Mouse (Mus musculus) forebrain, embryonic 11.5 days (tissue): ENCODE results near the gene Ctf1. TPM values are rescaled to one million over a fixed set of nuclear protein-coding genes. Genes with fewer than 3 reads are reported as not detected.

Experiments used
- ATAC-seq: fragments of 200-750 bp; cut with Nextera tagmentation; replicated peaks from 2 replicates; pipeline ENCODE4 v1.8.0; 2017; ENCODE audit warnings: moderate TSS enrichment; ENCODE audit not compliant: low FRiP score
- DNase-seq: peaks from one replicate; pipeline ENCODE4 v3.0.0-alpha.2; 2017; ENCODE audit warnings: low spot score
- H3K27ac ChIP-seq: fragments of 300-500 bp; sonication (generic); 2 replicates; pipeline ENCODE4 v1.5.1; 2014; ENCODE audit warnings: low read depth, low read length
- H3K27me3 ChIP-seq: fragments of 300-500 bp; sonication (generic); 2 replicates; pipeline ENCODE4 v1.6.1; 2014; ENCODE audit warnings: mild to moderate bottlenecking, low read length, mixed read lengths; ENCODE audit not compliant: control insufficient read depth, insufficient read depth
- H3K36me3 ChIP-seq: fragments of 300-500 bp; sonication (generic); 2 replicates; pipeline ENCODE4 v1.6.1; 2014; ENCODE audit warnings: mild to moderate bottlenecking, low read length, moderate library complexity, mixed read lengths; ENCODE audit not compliant: control insufficient read depth, insufficient read depth
- H3K4me1 ChIP-seq: fragments of 300-500 bp; sonication (generic); replicated peaks from 2 replicates; pipeline ENCODE4 v1.6.1; 2014; ENCODE audit warnings: low read length, mixed read lengths; ENCODE audit not compliant: control insufficient read depth, insufficient read depth
- H3K4me2 ChIP-seq: fragments of 300-500 bp; sonication (generic); 2 replicates; pipeline ENCODE4 v1.6.1; 2014; ENCODE audit warnings: low read depth, mild to moderate bottlenecking, low read length, moderate library complexity, mixed read lengths; ENCODE audit not compliant: severe bottlenecking
- H3K4me3 ChIP-seq: fragments of 300-500 bp; sonication (generic); 2 replicates; pipeline ENCODE4 v1.5.1; 2014; ENCODE audit warnings: low read depth, low read length
- H3K9ac ChIP-seq: fragments of 300-500 bp; sonication (generic); 2 replicates; pipeline ENCODE4 v1.6.1; 2014; ENCODE audit warnings: low read length
- H3K9me3 ChIP-seq: fragments of 300-500 bp; sonication (generic); 2 replicates; pipeline ENCODE4 v1.6.1; 2016; ENCODE audit warnings: low read length, mixed read lengths; ENCODE audit not compliant: control insufficient read depth
- WGBS: fragments of 180-500 bp; shearing (Covaris S2); extraction: QIAGEN DNeasy Blood & Tissue Kit; methylation state at CpG from one replicate; pipeline ENCODE4 v1.1.7; 2014; 5-methylcytosine and 5-hydroxymethylcytosine counted together
- polyA plus RNA-seq: library from polyadenylated mRNA; unstranded; fragments of >200 nt; fragmentation: Nextera tagmentation; extraction: Ambion mirVana; gene quantifications from 2 replicates; pipeline ENCODE4 v1.2.1, GENCODE M21; 2014

Gene Ctf1
- 7.2 and 9.5 TPM in 2 replicates for polyA plus RNA-seq

DNA sequence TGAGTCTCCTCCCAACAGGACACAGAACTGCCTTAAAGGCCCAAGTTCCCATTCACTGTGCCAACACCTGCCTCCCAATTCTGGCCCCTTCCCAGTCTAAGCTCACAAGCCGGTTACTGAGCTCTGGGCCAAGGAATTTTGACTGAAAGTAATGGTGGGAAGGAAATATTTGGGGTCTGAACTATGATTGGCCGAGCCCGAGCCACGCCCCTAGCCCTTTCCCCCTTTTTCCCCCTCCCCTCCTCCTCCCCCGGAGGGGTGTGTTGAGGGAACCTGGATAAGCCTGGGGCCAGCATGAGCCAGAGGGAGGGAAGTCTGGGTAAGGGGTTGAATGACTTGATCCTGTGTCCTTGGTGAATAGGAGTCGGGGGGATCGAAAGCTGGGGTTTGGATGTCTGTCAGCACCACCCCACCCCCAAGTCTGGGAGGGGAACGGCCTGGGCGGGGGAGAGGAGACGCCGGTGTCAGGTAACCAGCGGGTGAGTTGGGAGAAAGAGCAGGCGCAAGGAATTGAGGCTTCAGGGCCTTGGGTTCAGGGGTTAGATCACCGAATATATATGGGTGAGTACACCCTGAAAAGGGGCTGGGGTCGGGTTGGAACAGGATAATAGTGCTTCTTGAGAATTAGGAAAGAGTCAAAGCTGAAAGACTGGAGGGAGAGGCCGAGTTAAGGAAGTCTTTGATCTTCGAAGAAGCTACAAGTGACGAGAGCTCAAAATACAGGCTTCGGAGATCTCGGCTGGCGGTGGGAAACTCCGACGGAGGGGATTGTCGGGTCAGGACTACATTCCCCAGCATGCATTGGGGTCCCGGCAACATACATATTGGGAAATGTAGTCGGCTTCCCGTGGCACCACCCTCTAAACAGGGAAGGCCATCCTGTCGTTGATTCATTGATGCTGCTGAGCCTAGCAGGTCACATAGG, at the start of gene Ctf1:
Gene Ctf1 (plus strand): TSS at position 276 of the 925 bp plus-strand sequence.
- Histone ChIP-seq H3K9ac (peak within 1 kb of the TSS; percentile 49; the same call in 1 of the 2 replicates), H3K27me3 (no peaks in the 10 kb centered on the region), H3K4me2 (peak within 1 kb of the TSS; percentile 60), H3K4me3 (peak within 1 kb of the TSS; percentile 27), H3K9me3 (no peaks in the 10 kb centered on the region), H3K4me1 (peaks cover 23% of the 10 kb centered on the region), H3K27ac (peak within 1 kb of the TSS; percentile 87), H3K36me3 (no peaks in the 10 kb centered on the region)
- ATAC-seq = peak; percentile 45
- peak; percentile 88 for DNase-seq
- WGBS = under 1% methylated on average over 28 of the region's 28 CpGs

DNA sequence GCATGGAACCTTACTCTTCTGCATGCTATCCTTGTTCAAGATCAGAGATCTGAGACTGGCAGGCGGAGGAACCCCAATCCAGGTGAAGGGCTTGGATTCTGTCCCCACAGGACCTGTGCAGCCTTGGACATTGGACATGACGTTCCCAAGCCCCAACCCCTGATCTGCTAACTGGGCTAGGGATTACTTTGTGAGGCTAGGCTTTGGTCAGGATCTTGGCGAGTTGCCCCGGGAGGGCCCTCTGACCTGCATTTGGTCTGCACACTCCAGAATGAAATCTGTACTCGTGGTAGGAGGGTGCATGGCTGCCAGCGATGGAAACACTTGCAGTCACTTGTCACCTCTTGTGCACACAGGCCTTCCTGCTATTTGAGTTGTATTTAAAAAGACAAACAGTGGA, 49.6 kb upstream of the Ctf1 start:
- H3K9me3 ChIP-seq = no peaks in the 10 kb centered on the region
- DNase-seq = no peak
- ATAC-seq = no peak
- 93% methylated on average over 6 of the region's 6 CpGs for WGBS
- no peaks in the 10 kb centered on the region for H3K27me3 ChIP-seq
- no peak overlapping the region for H3K27ac ChIP-seq
- no peak overlapping the region for H3K9ac ChIP-seq
- H3K4me2 ChIP-seq = no peak overlapping the region
- no peaks in the 10 kb centered on the region for H3K4me1 ChIP-seq
- H3K4me3 ChIP-seq = no peak overlapping the region
- H3K36me3 ChIP-seq = no peaks in the 10 kb centered on the region

DNA sequence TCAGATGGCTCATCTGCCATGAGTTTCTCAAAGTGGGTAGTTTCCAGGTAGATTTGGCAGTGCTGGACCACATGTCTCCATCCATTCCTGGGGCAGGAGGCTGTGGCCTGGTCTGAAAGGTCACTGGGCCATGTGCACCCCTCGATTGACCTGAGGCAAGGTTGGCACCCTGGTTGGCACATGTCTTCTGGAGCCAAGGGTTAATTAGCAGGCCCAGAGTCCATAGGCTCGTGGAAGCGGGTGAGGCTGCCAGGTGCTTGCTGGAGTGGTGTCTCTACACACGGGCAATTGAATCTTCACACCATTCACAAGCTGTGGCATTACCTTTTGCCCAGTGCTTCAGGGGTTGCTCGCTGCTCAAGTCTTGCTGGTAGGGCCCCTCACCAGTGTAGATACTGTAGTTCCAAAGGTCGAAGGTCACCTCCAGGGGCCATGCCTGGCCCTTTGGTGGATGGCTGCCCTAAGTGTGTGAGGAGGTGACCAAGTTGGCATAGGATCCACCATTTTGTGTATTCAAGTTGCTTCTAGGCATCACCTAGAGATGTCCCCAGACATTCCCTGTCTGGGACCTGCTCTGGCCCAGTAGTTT, 46.4 kb upstream of the Ctf1 start:
- no peak overlapping the region for H3K4me2 ChIP-seq
- H3K27me3 ChIP-seq = no peaks in the 10 kb centered on the region
- no peaks in the 10 kb centered on the region for H3K4me1 ChIP-seq
- no peak overlapping the region for H3K4me3 ChIP-seq
- H3K9ac ChIP-seq = no peak overlapping the region
- H3K27ac ChIP-seq = no peak overlapping the region
- ATAC-seq (no peak), DNase-seq (no peak)
- no peaks in the 10 kb centered on the region for H3K36me3 ChIP-seq
- no peaks in the 10 kb centered on the region for H3K9me3 ChIP-seq
- 89% methylated on average over 6 of the region's 6 CpGs for WGBS

DNA sequence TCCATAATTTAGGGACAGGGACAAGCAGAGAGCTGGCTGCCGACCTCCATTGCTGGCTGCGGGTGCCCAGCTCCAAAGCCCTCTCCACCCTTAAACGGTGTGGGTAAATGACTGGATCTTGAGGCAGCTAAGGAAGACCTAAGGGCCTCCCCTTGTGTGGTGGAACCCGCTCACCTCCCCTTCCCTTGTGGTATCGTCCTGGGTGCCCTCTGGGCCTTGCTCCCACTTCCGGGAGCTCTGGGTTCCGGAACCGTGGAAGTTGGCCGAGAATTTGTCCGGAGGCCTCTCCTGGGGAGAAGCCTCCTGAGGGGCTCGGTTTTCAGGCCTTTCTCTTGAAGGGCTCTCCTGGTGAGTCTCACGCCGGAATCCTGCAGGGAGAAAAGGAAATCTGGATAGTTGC, 45.9 kb upstream of the Ctf1 start:
- Histone ChIP-seq H3K27ac (no peak overlapping the region), H3K27me3 (no peaks in the 10 kb centered on the region), H3K9ac (no peak overlapping the region), H3K4me3 (no peak overlapping the region), H3K36me3 (no peaks in the 10 kb centered on the region), H3K4me2 (no peak overlapping the region), H3K4me1 (no peaks in the 10 kb centered on the region), H3K9me3 (no peaks in the 10 kb centered on the region)
- no peak for ATAC-seq
- no peak for DNase-seq
- 89% methylated on average over 13 of the region's 13 CpGs for WGBS

DNA sequence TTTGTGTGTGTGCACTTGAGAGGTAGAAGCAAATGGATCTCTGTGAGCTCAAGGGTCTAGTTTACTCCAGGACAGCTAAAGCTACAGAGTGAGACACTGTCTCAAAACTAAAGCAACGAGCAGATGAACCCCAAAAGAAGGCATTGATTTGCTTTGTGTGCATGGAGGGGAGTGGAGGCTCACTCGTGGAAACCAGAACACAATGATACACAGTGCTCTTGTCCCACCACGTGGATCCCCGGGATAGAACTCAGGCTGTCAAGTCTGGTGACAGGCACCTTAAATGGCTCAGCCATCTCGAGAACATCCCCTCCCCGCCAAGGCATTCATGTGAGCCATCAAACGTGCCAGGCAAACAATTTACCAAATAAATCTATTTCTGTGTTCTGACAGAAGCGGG, 45.4 kb upstream of the Ctf1 start:
- H3K9ac ChIP-seq = no peak overlapping the region
- no peak overlapping the region for H3K27ac ChIP-seq
- WGBS = 81% methylated on average over 8 of the region's 8 CpGs
- H3K4me3 ChIP-seq = no peak overlapping the region
- ATAC-seq (no peak), DNase-seq (no peak)
- no peaks in the 10 kb centered on the region for H3K27me3 ChIP-seq
- H3K36me3 ChIP-seq = no peaks in the 10 kb centered on the region
- H3K4me1 ChIP-seq = no peaks in the 10 kb centered on the region
- H3K9me3 ChIP-seq = no peaks in the 10 kb centered on the region
- no peak overlapping the region for H3K4me2 ChIP-seq

DNA sequence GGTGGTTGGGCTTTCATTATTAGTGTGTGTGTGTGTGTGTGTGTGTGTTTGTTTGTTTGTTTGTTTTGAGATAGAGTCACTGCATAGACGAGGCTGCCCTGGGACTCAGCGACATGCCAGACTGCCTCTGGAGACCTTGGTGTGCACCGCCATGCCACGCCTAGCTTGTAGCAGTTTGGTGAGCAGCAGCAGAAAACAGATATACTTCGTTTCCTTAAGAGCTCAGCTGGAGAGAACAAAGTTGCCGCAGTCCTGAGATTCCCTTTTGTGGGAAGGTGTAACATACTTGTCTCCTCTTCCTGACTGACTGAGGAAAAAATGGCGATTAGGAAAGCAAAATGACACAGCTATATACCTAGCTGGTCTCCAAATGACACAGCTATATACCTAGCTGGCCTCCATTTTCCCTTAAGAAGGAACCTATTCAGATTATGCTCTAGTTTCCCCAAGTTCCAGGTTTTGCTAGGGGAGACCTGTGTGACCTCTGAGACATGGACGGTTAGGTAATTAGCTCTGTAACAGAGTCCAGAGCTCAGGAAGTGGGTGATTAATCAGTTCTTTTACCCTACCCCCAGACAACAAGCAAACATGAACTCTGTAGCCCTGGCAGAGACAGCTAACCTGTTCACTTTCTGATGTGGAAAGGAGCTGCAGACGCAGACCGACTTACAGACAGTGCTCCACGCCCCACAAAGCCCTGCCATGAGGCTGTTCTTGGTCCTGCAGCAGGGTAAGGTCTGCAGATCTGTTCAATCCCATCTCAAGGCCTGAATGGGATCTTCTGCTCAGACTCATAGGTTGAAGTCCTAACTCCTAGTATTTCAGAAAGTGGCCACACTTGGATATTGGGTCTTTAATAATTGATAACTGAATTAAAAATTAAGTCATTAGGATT, 40.4 kb upstream of the Ctf1 start:
- H3K27me3 ChIP-seq = no peaks in the 10 kb centered on the region
- no peak overlapping the region for H3K4me3 ChIP-seq
- no peak overlapping the region for H3K4me2 ChIP-seq
- DNase-seq = no peak
- H3K27ac ChIP-seq = no peak overlapping the region
- ATAC-seq = no peak
- H3K9me3 ChIP-seq = no peaks in the 10 kb centered on the region
- no peak overlapping the region for H3K9ac ChIP-seq
- no peaks in the 10 kb centered on the region for H3K4me1 ChIP-seq
- H3K36me3 ChIP-seq = no peaks in the 10 kb centered on the region
- 84% methylated on average over 11 of the region's 11 CpGs for WGBS

DNA sequence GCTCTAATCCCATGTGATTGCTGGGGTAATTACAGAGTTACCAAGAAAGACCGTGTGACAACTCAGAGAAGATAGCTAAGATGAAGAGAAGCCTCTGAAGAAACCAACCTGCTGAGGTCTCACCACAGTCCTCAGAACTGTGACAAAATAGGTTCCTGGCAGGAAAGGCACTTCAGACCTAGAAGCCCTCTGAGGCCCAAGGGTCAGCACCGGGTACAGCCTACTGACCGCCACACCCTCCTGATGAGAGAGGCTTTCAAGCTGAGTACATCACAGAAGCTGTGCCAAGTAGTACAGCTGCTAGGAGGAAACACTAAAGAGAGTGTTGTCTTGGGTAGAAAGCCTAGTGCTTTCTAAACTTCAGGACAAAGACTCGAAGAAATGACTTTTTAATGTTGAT, 39.8 kb upstream of the Ctf1 start:
- H3K9me3 ChIP-seq = no peaks in the 10 kb centered on the region
- DNase-seq = no peak
- H3K27ac ChIP-seq = no peak overlapping the region
- 86% methylated on average over 4 of the region's 4 CpGs for WGBS
- no peak overlapping the region for H3K4me3 ChIP-seq
- ATAC-seq = no peak
- H3K27me3 ChIP-seq = no peaks in the 10 kb centered on the region
- no peaks in the 10 kb centered on the region for H3K4me1 ChIP-seq
- no peaks in the 10 kb centered on the region for H3K36me3 ChIP-seq
- no peak overlapping the region for H3K4me2 ChIP-seq
- H3K9ac ChIP-seq = no peak overlapping the region

DNA sequence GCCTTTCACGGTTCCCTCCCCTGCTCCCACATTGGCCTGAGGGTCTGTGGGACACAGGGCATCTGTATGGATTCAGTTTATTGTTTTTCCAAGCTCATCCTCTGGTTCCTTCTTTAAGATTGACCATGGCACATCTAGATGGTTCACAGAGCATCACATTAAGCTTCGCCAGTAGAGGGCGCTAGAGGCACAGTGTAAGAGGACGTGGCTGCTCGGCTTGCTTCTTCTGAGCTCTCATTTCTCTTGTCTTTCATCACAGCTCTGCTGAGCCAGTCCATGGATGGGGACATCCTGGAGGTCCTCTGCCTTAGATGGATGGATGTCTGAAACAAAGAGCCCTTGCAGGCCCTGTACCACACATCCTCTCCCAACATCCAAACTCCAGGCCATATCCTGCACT, 37.6 kb upstream of the Ctf1 start:
- no peak overlapping the region for H3K4me3 ChIP-seq
- no peaks in the 10 kb centered on the region for H3K27me3 ChIP-seq
- H3K9ac ChIP-seq = no peak overlapping the region
- no peaks in the 10 kb centered on the region for H3K36me3 ChIP-seq
- H3K4me1 ChIP-seq = no peaks in the 10 kb centered on the region
- no peaks in the 10 kb centered on the region for H3K9me3 ChIP-seq
- ATAC-seq (peak; percentile 58; the same call in 1 of the 2 replicates), DNase-seq (peak; percentile 90)
- no peak overlapping the region for H3K4me2 ChIP-seq
- 1% methylated on average over 5 of the region's 5 CpGs for WGBS
- H3K27ac ChIP-seq = no peak overlapping the region
